ENCODE assay signal across 8 mouse cellular contexts in the genomic region with DNA sequence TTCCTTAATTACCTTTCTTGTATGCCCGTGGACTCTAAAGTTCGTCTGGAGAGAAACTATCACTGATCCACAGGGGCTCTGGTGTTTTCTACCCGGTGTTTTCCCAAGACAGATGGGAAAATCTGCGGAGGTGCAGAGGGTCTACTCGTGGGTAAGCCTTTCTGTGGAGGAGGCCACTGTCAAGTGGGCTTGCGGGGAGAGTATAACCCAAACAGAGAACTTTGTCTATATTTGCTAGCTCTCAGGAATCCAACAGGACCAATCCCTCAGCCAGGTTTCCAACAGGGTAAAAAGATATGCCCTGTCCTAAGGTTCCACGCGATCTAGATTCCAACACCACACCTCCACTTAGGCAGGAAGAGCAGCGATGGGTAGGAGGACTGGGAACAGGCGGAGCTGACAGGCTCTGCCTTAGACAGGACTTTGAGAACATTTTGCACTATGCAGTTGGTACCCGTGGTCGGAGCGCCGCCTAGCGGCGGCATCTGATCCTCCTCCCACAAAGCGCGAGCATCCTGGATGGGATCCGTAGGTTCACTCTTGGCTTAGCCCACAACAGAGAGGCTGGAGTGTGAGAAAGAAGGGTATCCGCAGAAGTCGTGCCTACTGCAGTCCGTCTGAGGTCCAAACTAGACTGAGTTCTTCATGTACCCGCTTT. TPM values are rescaled to one million over a fixed set of nuclear protein-coding genes. Genes with fewer than 3 reads are reported as not detected.
DNase-seq lines count a peak whose midpoint lies in the region; ATAC-seq lines count a peak whose summit lies in the region.

No protein-coding gene starts in this region.

- DNase-seq in CD4-positive, CD25-positive, alpha-beta regulatory T cell, adult 2 months (ENCODE audit: low read depth, low spot score), result peak; percentile 67
- peak; percentile 83 for DNase-seq in adrenal gland, postnatal 25 days
- peak; percentile 89 for DNase-seq in embryonic facial prominence, embryonic 11.5 days (ENCODE audit: low spot score)
- peak; percentile 86 for DNase-seq in heart, embryonic 10.5 days (ENCODE audit: low spot score)
- peak; percentile 73 for DNase-seq in liver, embryonic 11.5 days (ENCODE audit: low spot score)
- peak; percentile 72 for DNase-seq in thymus, postnatal 0 days (ENCODE audit: low spot score)

- no peak overlapping the region for H3K4me2 ChIP-seq in embryonic facial prominence, embryonic 11.5 days (ENCODE audit: low read depth, low read length)
- no peak overlapping the region for H3K4me2 ChIP-seq in kidney, embryonic 16.5 days (replicated peaks; ENCODE audit: low read depth, low read length)
- H3K4me2 ChIP-seq in liver, embryonic 11.5 days, result no peak overlapping the region
- no peak overlapping the region for H3K4me2 ChIP-seq in neural tube, embryonic 13.5 days

- no peak overlapping the region for H3K4me3 ChIP-seq in embryonic facial prominence, embryonic 11.5 days (ENCODE audit: low read depth, low read length)
- H3K4me3 ChIP-seq in heart, embryonic 10.5 days, result no peak overlapping the region
- no peak overlapping the region for H3K4me3 ChIP-seq in kidney, embryonic 16.5 days (ENCODE audit: low read length)
- H3K4me3 ChIP-seq in liver, embryonic 11.5 days (ENCODE audit: low read depth, low read length), result no peak overlapping the region
- H3K4me3 ChIP-seq in neural tube, embryonic 13.5 days, result no peak overlapping the region

- no peak overlapping the region for H3K9ac ChIP-seq in embryonic facial prominence, embryonic 11.5 days (replicated peaks; ENCODE audit: low read length)
- no peak overlapping the region for H3K9ac ChIP-seq in kidney, embryonic 16.5 days (replicated peaks; ENCODE audit: low read length)
- H3K9ac ChIP-seq in liver, embryonic 11.5 days (ENCODE audit: low read depth, low read length), result no peak overlapping the region
- H3K9ac ChIP-seq in neural tube, embryonic 13.5 days, result no peak overlapping the region

- H3K27me3 ChIP-seq in embryonic facial prominence, embryonic 11.5 days (ENCODE audit: control insufficient read depth, insufficient read depth, low read length), result peaks cover 2% of the 10 kb centered on the region; the same call in 1 of the 2 replicates
- peaks cover 28% of the 10 kb centered on the region for H3K27me3 ChIP-seq in heart, embryonic 10.5 days (ENCODE audit: insufficient read depth, poor library complexity, severe bottlenecking)
- peaks cover 26% of the 10 kb centered on the region for H3K27me3 ChIP-seq in kidney, embryonic 16.5 days (ENCODE audit: insufficient read depth, low read length)
- no peaks in the 10 kb centered on the region for H3K27me3 ChIP-seq in liver, embryonic 11.5 days (replicated peaks; ENCODE audit: control insufficient read depth, insufficient read depth, low read length)
- H3K27me3 ChIP-seq in neural tube, embryonic 13.5 days, result peaks cover 9% of the 10 kb centered on the region; the same call in 1 of the 2 replicates

- peak; percentile 86 for ATAC-seq in embryonic facial prominence, embryonic 11.5 days (replicated peaks; ENCODE audit: insufficient number of reproducible peaks, low FRiP score, low TSS enrichment, low read depth)
- peak; percentile 90 for ATAC-seq in kidney, embryonic 16.5 days (ENCODE audit: low FRiP score, low TSS enrichment)
- peak; percentile 43; the same call in 1 of the 2 replicates for ATAC-seq in liver, embryonic 11.5 days (replicated peaks; ENCODE audit: low FRiP score)
- peak; percentile 84 for ATAC-seq in neural tube, embryonic 13.5 days (ENCODE audit: low read depth)

- H3K36me3 ChIP-seq in embryonic facial prominence, embryonic 11.5 days (replicated peaks; ENCODE audit: control insufficient read depth, insufficient read depth, low read depth, low read length), result no peaks in the 10 kb centered on the region
- H3K36me3 ChIP-seq in heart, embryonic 10.5 days, result no peaks in the 10 kb centered on the region
- no peaks in the 10 kb centered on the region for H3K36me3 ChIP-seq in kidney, embryonic 16.5 days (ENCODE audit: insufficient read depth, low read length)
- no peaks in the 10 kb centered on the region for H3K36me3 ChIP-seq in liver, embryonic 11.5 days (ENCODE audit: control insufficient read depth, insufficient read depth, low read length)
- no peaks in the 10 kb centered on the region for H3K36me3 ChIP-seq in neural tube, embryonic 13.5 days

- no peaks in the 10 kb centered on the region for H3K9me3 ChIP-seq in embryonic facial prominence, embryonic 11.5 days (replicated peaks; ENCODE audit: control insufficient read depth, low read length)
- H3K9me3 ChIP-seq in heart, embryonic 10.5 days, result no peaks in the 10 kb centered on the region
- H3K9me3 ChIP-seq in kidney, embryonic 16.5 days (ENCODE audit: low read length), result no peaks in the 10 kb centered on the region
- no peaks in the 10 kb centered on the region for H3K9me3 ChIP-seq in liver, embryonic 11.5 days (ENCODE audit: control insufficient read depth, low read length)
- no peaks in the 10 kb centered on the region for H3K9me3 ChIP-seq in neural tube, embryonic 13.5 days

- WGBS in embryonic facial prominence, embryonic 11.5 days, result 18% methylated on average over 23 of the region's 23 CpGs
- WGBS in heart, embryonic 10.5 days, result 20% methylated on average over 23 of the region's 23 CpGs
- WGBS in kidney, embryonic 16.5 days, result 18% methylated on average over 23 of the region's 23 CpGs
- 18% methylated on average over 23 of the region's 23 CpGs for WGBS in liver, embryonic 11.5 days
- 19% methylated on average over 23 of the region's 23 CpGs for WGBS in neural tube, embryonic 13.5 days

- no peak overlapping the region for H3K27ac ChIP-seq in embryonic facial prominence, embryonic 11.5 days (replicated peaks; ENCODE audit: low read depth, low read length)
- H3K27ac ChIP-seq in heart, embryonic 10.5 days, result no peak overlapping the region
- H3K27ac ChIP-seq in kidney, embryonic 16.5 days (ENCODE audit: low read length), result no peak overlapping the region
- H3K27ac ChIP-seq in liver, embryonic 11.5 days (ENCODE audit: low read depth, low read length), result no peak overlapping the region
- no peak overlapping the region for H3K27ac ChIP-seq in neural tube, embryonic 13.5 days (replicated peaks)

- H3K4me1 ChIP-seq in embryonic facial prominence, embryonic 11.5 days (ENCODE audit: control insufficient read depth, insufficient read depth, low read length), result no peaks in the 10 kb centered on the region
- H3K4me1 ChIP-seq in heart, embryonic 10.5 days, result 0 out of 2 replicates have a peak, but pooled peaks cover 3% of the 10 kb centered on the region
- no peaks in the 10 kb centered on the region for H3K4me1 ChIP-seq in kidney, embryonic 16.5 days (ENCODE audit: insufficient read depth, low read length)
- no peaks in the 10 kb centered on the region for H3K4me1 ChIP-seq in liver, embryonic 11.5 days (replicated peaks; ENCODE audit: control insufficient read depth, insufficient read depth, low read length)
- peaks cover 8% of the 10 kb centered on the region for H3K4me1 ChIP-seq in neural tube, embryonic 13.5 days (replicated peaks)

RNA-seq across cellular contexts. Expression of gene Erv3, which starts 46.9 kb away (rescaled TPM):
- total RNA-seq in adrenal gland, postnatal 25 days (2021), result not detected in 2 replicates
- not detected in 2 replicates for polyA plus RNA-seq in embryonic facial prominence, embryonic 11.5 days (2014; fragmentation: Nextera tagmentation; extraction: Ambion mirVana)
- not detected in 2 replicates for polyA plus RNA-seq in heart, embryonic 10.5 days (2016; fragmentation: Nextera tagmentation; extraction: Ambion mirVana)
- not detected in 2 replicates for polyA plus RNA-seq in kidney, embryonic 16.5 days (2015; fragmentation: Nextera tagmentation; extraction: Ambion mirVana)
- polyA plus RNA-seq in liver, embryonic 11.5 days (2014; fragmentation: Nextera tagmentation; extraction: Ambion mirVana), result not detected in 2 replicates
- 0.07 TPM in 1 of 2 replicates, not detected in the other for polyA plus RNA-seq in neural tube, embryonic 13.5 days (2015; fragmentation: Nextera tagmentation; extraction: Ambion mirVana)
- polyA plus RNA-seq in thymus, postnatal 0 days (2015; fragmentation: Nextera tagmentation; extraction: Ambion mirVana), result 0.06 and 0.10 TPM in 2 replicates
